Mouse (Mus musculus) cerebellum, postnatal 36 days (tissue): ENCODE results near the gene Fer1l5.

ENCODE experiments used
- DNase-seq, 2 experiments: peaks; one replicate each; pipeline ENCODE4 v3.0.0; 2021 to 2022; ENCODE audit warnings: mixed read lengths in 2 of 2

Gene Fer1l5

DNA sequence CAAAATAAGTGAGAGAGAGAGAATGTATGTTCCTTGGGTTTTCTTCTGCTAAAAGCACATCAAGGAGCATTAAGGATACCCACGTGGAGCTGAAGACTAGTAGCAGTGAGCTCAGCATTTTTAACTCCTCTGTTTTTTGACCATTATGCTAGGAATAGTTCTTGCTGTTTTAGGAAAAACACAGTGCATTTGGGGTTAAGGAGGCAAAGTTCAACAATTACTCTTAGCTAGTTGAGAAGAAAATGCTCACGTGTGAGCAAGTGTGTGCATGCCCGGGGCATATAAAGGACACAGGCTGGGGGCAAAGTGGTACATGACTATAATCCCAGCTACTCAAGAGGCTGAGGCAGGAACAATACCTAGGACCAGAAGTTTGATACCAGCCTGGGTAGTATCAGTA is 61.5 kb downstream of the Fer1l5 start:
- DNase-seq: no peak

DNA sequence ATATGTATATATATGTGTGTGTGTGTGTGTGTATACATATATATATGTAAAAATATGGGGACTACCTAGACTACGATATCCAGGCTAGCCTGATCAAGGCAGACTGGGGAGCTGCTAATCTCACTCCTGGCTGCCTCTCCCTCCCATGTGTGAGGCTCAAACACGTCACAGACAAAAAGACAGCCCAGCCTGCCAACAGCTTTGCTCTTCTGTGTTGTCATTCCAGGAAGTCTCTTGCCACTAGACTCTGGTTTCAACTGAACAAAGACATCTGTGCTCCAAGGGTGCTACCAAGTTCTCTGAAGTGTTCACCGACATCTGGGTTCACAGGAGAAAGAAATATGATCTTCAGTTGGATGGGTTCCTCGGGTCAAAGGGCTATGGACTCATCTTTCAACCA is 63.0 kb downstream of the Fer1l5 start:
- DNase-seq: no peak

DNA sequence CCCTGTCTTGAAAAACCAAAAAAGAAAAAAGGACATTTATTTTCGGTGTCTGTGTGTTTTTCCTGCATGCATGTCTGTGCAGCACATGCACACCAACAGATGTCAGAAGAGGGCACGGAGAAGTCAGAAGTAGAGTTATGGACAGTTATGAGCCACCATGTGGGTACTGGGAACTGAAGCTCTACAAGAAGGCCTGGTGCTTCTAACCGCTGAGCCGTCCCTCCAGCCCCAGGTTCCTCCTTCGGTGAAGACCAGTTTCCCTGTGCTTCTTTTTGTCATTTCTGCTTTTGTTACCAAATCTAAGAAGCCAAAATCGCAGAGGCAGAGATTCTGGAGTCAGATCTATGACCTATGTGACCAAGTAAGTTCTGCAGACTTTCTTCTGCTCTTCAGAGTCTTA is 64.4 kb downstream of the Fer1l5 start:
- no peak for DNase-seq

DNA sequence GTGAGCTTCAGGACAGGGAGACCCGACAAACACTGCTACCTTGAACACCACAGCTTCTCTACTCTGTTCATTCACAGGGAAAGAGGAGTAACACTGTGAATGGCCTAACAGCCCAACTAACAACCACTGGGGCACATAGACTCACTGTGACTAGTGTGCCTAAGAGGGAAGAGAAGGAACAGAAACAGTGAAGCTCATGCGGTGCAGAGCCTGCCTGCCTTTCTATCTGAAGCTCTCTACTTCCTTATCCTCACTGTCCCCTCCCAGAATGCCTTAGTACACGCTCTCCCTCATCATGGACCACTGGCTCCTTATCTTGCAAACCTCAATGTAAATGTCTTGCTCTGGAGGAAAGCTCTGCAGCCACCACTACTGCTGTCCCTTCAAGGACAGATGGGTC is 65.1 kb downstream of the Fer1l5 start:
- DNase-seq: no peak

DNA sequence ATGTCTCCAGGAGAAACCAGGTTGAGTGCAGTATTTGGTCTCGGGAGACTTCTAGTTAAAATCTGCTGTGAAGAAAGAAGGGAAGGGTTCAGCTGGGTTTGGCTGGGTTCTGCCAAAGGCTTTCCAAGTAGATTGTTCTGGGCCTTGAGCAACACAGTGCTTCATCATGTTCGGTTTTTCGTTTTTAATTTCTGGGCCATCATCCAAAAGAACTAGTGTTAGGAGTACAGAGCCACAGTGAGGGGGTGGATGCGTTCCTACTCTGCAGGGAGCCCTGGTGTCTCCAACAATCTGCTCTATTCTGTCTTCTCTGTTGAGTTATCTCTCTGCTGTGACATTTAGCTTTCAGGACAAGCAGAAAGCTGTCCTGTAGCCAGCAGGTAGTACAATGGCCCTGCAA is 69.0 kb downstream of the Fer1l5 start:
- DNase-seq: peak; percentile 57 to 63

DNA sequence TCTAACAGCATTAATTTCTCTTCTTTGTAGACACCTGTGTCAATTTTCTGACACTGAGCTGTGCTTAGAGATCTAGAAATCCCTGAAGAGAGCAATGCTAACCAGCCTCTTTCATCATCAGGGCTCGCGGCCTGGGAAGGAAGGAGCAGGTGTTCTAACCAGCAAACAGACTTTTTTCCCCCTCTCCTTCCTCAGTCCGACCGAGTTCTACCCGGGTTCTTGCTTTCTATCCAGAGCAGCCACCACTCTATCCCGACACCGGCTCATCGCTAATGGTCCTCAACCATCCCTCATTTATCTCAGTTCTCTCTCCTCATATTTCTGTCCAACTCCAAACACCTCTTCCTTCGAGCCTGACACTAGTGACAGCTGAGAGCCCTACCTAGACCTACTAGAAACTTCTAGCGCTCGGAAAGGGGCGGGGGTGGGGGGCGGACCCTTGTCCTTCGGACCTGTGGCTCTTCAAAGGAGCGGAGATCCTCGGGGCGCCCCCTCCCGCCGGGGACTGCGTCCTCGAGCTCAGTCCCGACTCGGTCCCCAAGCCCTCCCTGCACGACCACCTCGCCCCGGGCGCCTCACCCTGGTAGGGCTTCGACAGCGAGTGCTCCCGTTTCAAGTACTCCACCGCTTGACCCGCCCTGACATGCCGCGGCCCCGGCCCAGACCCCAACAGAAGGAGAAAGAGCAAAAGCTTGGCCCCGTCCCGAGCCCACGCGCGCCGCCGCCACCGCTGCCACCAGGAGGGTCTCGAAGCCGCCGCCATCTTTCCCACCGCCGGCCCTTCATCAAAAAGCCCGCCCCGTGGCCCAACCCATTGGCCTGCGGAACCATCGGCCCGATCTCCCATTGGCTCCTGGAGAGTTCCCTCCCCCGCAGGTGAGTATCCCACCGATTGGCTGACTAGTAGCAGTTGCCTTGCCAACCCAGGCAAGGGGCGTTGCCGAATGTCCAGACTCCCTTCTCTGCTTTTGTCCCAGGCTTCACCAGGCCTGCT is 72.7 kb downstream of the Fer1l5 start, which contains the start of gene Lman2l:
TSS of gene Lman2l (minus strand) at position 801 of the 994 bp plus-strand sequence.
- peak; percentile 94 to 96 for DNase-seq

DNA sequence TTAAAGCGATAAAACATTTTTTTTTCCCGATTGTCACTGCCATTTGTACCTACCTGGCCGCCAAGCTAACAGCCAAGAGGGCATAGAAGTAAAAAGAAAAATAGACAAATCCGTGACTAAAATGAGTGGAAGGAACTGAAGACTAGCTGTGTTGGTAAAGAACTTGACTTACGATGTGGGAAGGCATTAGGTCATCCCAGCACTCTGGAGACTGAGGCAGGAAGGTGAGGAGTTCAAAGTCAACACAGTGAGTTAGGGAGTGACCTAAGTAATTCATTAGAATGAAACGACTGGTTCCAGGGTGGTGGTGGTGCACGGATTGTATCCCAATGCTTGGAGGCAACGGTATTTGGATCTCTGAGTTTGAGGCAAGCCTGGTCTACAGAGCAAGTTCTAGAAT is 73.4 kb downstream of the Fer1l5 start:
- DNase-seq: no peak

DNA sequence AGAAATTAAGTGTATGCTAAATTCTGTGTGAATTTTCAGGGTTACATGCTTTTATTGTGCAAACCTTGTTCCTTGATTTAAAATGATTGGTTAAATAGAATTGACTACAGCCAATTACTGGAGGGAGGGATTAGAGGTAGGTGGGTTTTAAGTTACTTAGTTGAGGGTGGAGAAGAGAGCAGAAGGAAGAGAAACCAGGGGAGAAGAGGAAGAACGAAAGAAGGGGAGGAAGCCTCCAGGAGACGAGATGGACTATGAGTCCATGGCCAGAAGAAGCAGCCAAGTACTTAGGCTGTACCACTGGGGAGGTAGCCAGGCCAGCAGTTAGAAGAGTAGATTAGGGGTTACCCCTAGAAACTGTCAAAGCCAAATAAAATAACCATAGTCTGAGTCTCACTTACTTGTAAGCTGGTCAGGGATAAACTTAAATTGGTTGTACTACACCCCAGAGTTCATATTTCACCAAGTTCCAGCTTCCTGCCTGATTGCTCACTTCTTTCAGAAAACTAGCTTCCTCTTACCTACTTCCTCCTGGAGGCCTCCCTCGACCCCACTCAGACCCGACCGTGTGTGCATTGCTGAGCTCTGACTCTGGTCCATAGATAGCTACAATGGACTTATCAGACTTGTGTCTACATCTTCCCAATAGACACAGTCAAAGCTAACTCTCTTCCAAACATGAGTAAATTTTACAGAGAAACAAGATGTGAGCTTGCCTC is 74.2 kb downstream of the Fer1l5 start:
- DNase-seq: no peak

DNA sequence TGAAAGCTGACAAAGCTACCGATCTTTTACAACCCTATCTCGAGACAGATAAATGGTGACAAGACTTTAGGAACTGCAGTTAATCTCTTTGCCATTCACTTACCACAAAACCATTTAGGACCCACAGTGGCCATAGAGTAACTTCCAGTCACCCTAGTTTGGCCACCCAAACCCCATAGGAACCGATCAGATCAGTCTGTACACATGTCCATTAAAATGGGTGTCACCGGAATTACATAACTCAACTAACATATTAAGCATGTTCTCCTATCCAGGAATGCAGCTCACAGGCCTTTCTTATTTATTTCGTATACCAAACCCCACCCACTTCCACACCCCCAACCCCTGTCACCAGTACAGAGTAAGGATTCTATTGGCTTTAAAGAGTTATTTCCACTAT is 74.8 kb downstream of the Fer1l5 start:
- DNase-seq: no peak

DNA sequence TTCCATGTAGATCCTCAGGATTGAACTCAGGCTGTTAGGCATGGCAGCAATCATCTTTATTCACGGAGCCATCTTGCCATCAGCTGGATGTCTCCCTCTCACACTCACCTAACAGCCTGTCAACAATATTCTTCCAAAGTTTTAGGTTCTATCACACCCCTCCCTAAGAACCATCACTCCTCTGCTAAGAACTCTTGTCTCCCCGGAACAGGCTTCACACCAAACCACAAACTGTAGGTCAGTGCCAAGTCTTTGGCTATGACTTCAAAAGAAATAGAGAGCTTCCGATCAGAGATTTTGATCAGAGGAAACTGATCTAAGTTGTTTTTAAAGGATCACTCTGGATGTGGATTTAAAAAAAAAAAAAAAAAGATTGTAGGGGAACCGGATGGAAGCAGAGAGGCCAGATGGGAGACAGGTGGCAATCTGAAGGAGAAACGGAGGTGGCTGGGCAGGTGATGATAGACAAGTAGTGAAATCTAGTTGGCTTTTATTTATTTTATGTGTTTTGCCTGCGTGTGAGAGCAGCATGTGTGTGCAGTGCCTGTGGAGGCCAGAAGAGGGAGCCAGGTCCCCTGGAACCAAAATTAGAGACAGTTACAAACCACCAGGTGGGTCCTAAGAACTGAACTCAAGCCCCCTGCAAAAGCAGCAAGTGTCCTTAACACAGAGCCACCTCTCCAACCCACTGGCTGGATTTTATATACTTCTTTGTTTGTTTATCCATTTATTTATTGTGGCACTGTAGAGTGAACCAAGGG is 82.1 kb downstream of the Fer1l5 start:
- no peak for DNase-seq

DNA sequence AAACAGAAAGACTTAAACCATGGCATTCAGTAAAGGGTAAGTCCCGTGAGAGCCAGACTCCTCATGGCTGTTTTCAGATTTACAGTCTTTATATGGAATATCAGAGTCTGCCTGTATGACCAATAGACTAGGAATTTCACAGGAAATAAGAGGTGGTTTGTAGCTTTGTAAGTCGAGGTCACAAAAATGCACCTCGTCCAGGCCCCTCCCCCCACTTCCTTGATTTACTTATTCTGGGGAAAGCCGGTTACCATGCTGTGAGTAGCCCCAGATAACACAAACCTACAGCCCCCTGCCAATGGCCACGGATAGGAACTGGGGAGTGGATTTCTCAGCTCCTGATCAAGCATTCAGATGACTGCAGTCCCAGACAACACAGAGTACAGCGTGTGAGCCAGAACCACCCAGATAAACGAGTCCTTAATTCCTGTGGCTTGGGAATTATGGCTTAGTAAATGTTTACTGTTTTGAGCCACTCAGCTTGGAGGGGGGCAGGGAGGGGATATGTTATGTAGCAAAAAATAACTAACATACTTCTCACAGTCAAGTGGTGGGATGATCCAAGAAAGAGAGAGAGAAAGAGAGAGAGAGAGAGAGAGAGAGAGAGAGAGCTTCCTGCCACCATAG is 85.4 kb downstream of the Fer1l5 start:
- no peak for DNase-seq

DNA sequence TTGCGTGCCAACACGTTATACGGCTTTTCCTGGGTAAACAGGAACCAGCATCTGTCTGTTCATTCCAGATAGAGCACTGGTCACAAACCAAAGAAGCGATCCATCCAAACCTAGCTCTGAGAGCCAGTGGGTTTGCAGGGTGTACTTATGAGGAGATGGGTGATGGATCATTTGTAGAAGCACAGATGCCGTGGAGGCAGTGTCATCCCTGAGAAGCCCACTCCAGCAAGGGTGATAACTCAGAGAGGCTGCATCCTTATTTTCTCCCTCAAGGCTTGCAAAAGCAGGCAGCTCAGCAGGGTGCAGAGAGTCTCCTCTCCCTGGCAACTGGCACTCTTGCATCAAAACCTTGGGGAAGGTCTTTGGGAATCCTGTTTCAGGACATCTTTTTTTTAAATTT is 86.1 kb downstream of the Fer1l5 start:
- no peak for DNase-seq

DNA sequence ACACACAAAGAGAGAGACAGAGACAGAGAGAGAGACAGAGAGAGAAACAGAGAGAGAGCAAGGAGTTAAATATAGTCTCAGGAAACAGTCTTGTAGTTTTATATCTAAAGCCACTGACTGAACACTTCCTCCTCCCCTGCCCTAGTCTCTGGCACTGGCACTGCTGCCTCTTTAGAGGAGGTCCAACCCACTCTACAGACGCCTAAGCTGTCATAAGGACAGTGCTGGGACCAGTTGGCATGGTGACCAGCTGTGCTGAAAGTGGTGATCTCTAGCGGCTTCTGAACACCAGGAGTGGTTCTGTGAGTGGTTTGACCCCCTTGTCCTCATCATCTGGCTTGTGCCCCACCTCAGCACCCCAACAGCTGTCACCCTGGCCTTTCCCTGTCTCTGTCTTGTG is 89.7 kb downstream of the Fer1l5 start:
- no peak for DNase-seq

DNA sequence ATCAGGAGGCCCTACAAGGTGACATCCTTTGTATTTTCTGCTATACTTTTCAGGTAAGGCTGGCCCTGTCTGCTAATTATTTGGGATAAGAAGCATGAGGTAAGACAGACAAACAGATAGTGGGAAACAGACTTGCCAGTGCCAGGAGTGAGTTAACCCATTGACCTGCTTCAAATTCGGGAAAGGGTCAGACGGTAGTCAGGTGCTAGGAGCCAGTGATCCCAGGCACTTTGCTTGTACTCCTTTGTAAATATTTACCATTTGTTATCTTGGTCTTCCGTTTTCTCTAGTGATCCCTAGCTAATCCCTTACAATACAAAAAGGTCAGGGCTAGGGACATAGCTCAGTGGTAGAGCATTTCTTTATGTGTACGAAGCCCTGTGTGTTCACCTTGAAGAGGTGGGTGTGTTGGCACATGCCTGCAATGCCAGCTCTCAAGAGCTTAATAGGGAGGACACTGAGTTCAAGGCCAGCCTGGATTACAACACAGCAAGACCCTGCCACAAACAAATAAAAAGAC is 93.6 kb downstream of the Fer1l5 start:
- DNase-seq: no peak

DNA sequence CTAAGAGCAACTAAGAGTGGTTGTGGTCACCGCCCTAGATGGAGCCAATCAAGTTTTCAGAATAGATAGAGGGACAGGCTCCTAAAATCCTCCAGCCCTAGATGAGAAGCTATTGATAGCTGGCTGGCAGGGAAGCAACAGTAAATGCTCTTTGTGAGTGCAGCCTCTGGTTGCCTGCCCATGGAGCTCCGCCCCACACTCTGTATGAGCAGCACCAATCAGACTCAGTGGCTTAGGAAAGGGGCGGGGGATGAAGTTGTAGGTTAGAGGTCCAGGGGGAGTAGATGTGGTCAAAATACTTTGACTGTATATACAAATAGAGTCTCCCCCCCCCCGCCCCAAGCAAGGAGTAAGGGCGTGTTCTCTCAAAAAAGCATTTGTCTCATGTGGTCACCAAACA is 95.4 kb downstream of the Fer1l5 start:
- DNase-seq: no peak

DNA sequence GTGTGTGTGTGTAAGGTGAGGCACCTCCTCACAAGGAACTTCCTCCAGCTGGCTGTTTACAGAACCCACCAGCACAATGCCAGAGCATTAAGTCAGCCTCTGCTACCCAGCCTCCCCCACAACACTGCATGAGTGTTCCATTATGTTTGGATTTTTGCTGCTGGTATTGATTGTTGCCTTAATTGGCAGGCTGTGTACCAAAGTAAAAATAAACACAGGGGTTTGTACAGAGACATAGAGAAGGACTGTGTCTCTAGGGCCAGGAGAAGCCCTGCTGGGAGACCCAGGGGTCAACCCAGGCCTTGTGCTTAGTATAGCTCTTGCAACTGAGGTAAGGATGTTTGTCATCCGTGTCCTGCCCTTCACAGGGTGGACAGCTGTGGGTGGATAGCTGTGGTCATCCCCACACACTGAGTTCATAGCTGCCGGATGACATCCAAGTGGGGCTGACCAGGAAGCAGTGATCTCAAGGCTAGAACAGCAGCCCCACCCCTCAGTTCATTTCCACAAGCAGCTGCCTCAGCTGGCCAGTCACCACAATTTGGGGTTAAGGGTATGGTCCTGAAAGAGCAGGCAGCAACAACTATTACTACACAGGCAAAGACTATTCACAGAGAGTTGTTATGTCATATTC is 97.8 kb downstream of the Fer1l5 start:
- DNase-seq: no peak

DNA sequence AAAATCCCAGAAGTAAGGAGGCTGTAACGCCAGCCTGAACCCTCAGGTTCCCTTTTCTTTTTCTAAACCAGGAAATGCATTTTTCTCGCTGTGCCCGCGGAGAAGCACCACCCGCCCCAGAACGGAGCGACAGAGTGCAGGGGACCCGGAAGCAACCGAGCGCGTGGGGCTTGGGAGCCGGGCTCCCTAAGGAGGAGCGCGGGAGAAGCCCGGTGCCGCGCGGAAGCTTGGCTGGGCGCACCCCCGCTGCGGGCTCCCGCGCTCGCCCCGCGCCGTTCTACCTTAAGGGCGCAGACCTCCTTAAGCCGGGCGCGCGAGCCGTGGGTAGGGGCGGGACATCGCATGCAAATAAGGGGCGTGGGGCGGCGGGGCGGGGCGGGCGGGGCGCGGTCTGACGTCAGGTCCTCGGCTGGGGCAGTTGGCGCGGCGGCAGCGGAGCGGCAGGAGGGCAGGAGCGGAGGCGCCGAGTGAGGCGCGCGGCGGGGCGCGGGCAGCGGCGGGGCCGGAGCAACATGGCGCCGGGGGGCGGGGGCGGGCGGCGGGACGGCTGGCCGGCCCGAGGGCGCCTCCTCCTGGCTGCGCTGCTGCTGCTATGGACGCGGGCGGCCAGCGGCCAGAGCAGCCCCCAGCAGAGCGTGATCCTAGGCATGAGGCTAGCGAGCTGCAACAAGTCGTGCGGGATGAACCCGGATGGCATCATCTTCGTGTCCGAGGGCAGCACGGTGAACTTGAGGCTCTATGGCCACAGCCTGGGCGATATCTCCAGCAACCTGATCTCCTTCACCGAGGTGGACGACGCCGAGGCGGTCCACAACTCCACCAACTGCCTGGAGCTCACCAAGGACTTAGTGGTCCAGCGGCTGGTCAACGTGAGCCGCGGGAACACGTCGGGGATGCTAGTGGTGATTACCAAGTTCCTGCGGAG is 99.4 kb downstream of the Fer1l5 start, which contains the start of gene Cnnm4:
TSS of gene Cnnm4 (plus strand) at position 440 of the 925 bp plus-strand sequence.
- DNase-seq: peak; percentile 83 to 89
